Mouse (Mus musculus) heart, adult 2 months (tissue): ENCODE data around the gene Chsy1.

ENCODE experiments used
- CTCF ChIP-seq: fragments of 200-600 bp; IDR thresholded peaks from 2 replicates; pipeline ENCODE4 v1.8.1; 2022; ENCODE audit warnings: antibody characterized with exemption, mild to moderate bottlenecking, moderate library complexity
- EP300 ChIP-seq: fragments of 200-500 bp; IDR thresholded peaks from 2 replicates; pipeline ENCODE4 v1.6.1; 2011; ENCODE audit warnings: low read depth, low read length, control low read depth; ENCODE audit not compliant: insufficient read depth

- TF ChIP-seq CTCF = no peak
- TF ChIP-seq EP300 = no peak
Measured at GRCm38 (mm10) chr7:66107206-66107605, 2.1 kb upstream of the Chsy1 start.
